In genomic region chr6:72279505-72279904, GRCm38 (mm10) we compare ENCODE assay signal across 16 mouse cellular contexts. TPM values are rescaled to one million over a fixed set of nuclear protein-coding genes. Genes with fewer than 3 reads are reported as not detected.
A peak's percentile ranks its signal among the peaks of the same experiment; 100 is the strongest.
DNase-seq lines count a peak whose midpoint lies in the region; ATAC-seq and TF ChIP-seq lines count a peak whose summit lies in the region.
"Had no signal": no experiment of that assay in that cellular context is flagged by ENCODE, and none has a peak within 500 bp of the region (broad histone marks: within the 10 kb centered on the region; RNA-seq: fewer than 3 reads in every experiment).

No protein-coding gene starts in this region.

- H3K9ac ChIP-seq in heart, embryonic 13.5 days: no peak overlapping the region
- H3K9ac ChIP-seq in liver, embryonic 14.5 days (replicated peaks): peak overlapping the region; percentile 65
- H3K9ac ChIP-seq in stomach, embryonic 15.5 days: no peak overlapping the region
- H3K9ac ChIP-seq: lung, embryonic 15.5 days had no signal

- no peak for ATAC-seq in heart, embryonic 13.5 days (ENCODE audit: extremely low read depth, insufficient number of reproducible peaks, low FRiP score, low TSS enrichment)
- peak; percentile 89 for ATAC-seq in liver, embryonic 14.5 days (ENCODE audit: insufficient read depth)
- ATAC-seq in stomach, embryonic 15.5 days (ENCODE audit: insufficient read depth, low FRiP score, low read depth): peak; percentile 74; the same call in 1 of the 2 replicates

- TF ChIP-seq EP300 in liver, embryonic 14.5 days (IDR thresholded peaks at IDR 0.05; ENCODE audit: low read depth): peak; percentile 98

- H3K36me3 ChIP-seq in heart, embryonic 13.5 days: no peaks in the 10 kb centered on the region
- no peaks in the 10 kb centered on the region for H3K36me3 ChIP-seq in liver, embryonic 14.5 days (replicated peaks; ENCODE audit: control insufficient read depth, insufficient read depth, low read depth)
- H3K36me3 ChIP-seq in stomach, embryonic 15.5 days: no peaks in the 10 kb centered on the region
- H3K36me3 ChIP-seq: hindbrain, embryonic 10.5 days; limb, embryonic 10.5 days; lung, embryonic 15.5 days; midbrain, embryonic 10.5 days had no signal

- no peaks in the 10 kb centered on the region for H3K9me3 ChIP-seq in heart, embryonic 13.5 days
- H3K9me3 ChIP-seq in liver, embryonic 14.5 days (ENCODE audit: control insufficient read depth, low read length): no peaks in the 10 kb centered on the region
- no peaks in the 10 kb centered on the region for H3K9me3 ChIP-seq in stomach, embryonic 15.5 days
- H3K9me3 ChIP-seq: limb, embryonic 10.5 days; lung, embryonic 15.5 days; midbrain, embryonic 10.5 days had no signal

- H3K27me3 ChIP-seq in heart, embryonic 13.5 days (replicated peaks): no peaks in the 10 kb centered on the region
- no peaks in the 10 kb centered on the region for H3K27me3 ChIP-seq in liver, embryonic 14.5 days (ENCODE audit: control insufficient read depth, insufficient read depth, low read length)
- no peaks in the 10 kb centered on the region for H3K27me3 ChIP-seq in stomach, embryonic 15.5 days (replicated peaks)
- H3K27me3 ChIP-seq: lung, embryonic 15.5 days had no signal

- no peak for DNase-seq in heart, postnatal 10 days
- peak; percentile 92 for DNase-seq in c-Kit-positive CD71-positive TER-119-positive erythroid progenitor cells, embryonic 14.5 days (ENCODE audit: low spot score)
- DNase-seq in liver, embryonic 14.5 days (ENCODE audit: low read depth in 3 of 3, low spot score in 3 of 3): peak; percentile 88 to 93 (median 91)
- no peak for DNase-seq in cerebellum, postnatal 10 days
- DNase-seq in ovary, postnatal 36 days (ENCODE audit: low spot score): no peak
- DNase-seq: adrenal gland, postnatal 25 days; cerebellum, adult 11-12 months; kidney, postnatal 14 days; right cerebral cortex, postnatal 4 days had no signal

- no peak overlapping the region for H3K4me3 ChIP-seq in heart, embryonic 13.5 days
- H3K4me3 ChIP-seq in liver, embryonic 14.5 days (ENCODE audit: insufficient read depth in 1 of 2, low read depth in 2 of 2, low read length in 2 of 2): peak overlapping the region in 1 of 2 experiments; percentile 16; a peak in 1 of 4 replicates
- H3K4me3 ChIP-seq in stomach, embryonic 15.5 days (replicated peaks): no peak overlapping the region
- H3K4me3 ChIP-seq: hindbrain, embryonic 10.5 days; limb, embryonic 10.5 days; lung, embryonic 15.5 days; midbrain, embryonic 10.5 days had no signal

- H3K4me2 ChIP-seq in heart, embryonic 13.5 days: no peak overlapping the region
- H3K4me2 ChIP-seq in liver, embryonic 14.5 days (ENCODE audit: low read depth): peak overlapping the region; percentile 66
- H3K4me2 ChIP-seq in stomach, embryonic 15.5 days: no peak overlapping the region
- H3K4me2 ChIP-seq: lung, embryonic 15.5 days had no signal

- 67% methylated on average over 7 of the region's 7 CpGs for WGBS in heart, embryonic 13.5 days
- 13% methylated on average over 7 of the region's 7 CpGs for WGBS in liver, embryonic 14.5 days (ENCODE audit: insufficient replicate concordance)
- 61% methylated on average over 7 of the region's 7 CpGs for WGBS in stomach, embryonic 15.5 days

- intact Hi-C loops in heart, postnatal 10 days (cut with DNase I): no loop called here

- no peak for TF ChIP-seq CTCF in liver, embryonic 14.5 days (IDR thresholded peaks at IDR 0.05; ENCODE audit: low read depth)

- peaks cover 42% of the 10 kb centered on the region for H3K4me1 ChIP-seq in heart, embryonic 13.5 days
- H3K4me1 ChIP-seq in liver, embryonic 14.5 days (replicated peaks; ENCODE audit: control insufficient read depth in 2 of 2, insufficient read depth in 2 of 2, low read length in 1 of 2): peaks cover 39 to 48% of the 10 kb centered on the region in 2 experiments
- peaks cover 3% of the 10 kb centered on the region; the same call in 1 of the 2 replicates for H3K4me1 ChIP-seq in stomach, embryonic 15.5 days
- H3K4me1 ChIP-seq: midbrain, embryonic 10.5 days had no signal

- H3K27ac ChIP-seq in heart, embryonic 13.5 days (replicated peaks): peak overlapping the region; percentile 14; the same call in 1 of the 2 replicates
- peak overlapping the region; percentile 98 for H3K27ac ChIP-seq in liver, embryonic 14.5 days
- H3K27ac ChIP-seq in stomach, embryonic 15.5 days: no peak overlapping the region
- H3K27ac ChIP-seq: limb, embryonic 10.5 days had no signal

RNA-seq across cellular contexts. Expression of gene Sftpb, which starts 24.9 kb away (rescaled TPM):
- 0.17 and 1.1 TPM in 2 replicates for polyA plus RNA-seq in heart, embryonic 13.5 days (2015; fragmentation: Nextera tagmentation; extraction: Ambion mirVana)
- total RNA-seq in heart, postnatal 10 days (2021): not detected
- not detected in 2 replicates for polyA plus RNA-seq in liver, embryonic 14.5 days (2012; rRNA removed)
- polyA plus RNA-seq in liver, embryonic 14.5 days (2014; fragmentation: Nextera tagmentation; extraction: Ambion mirVana): not detected in 2 replicates
- polyA plus RNA-seq in stomach, embryonic 15.5 days (2015; fragmentation: Nextera tagmentation; extraction: Ambion mirVana): 0.10 TPM in 1 of 2 replicates, not detected in the other
- total RNA-seq: adrenal gland, postnatal 25 days; layer of hippocampus, postnatal 10 days had no signal
- polyA plus RNA-seq: hindbrain, embryonic 10.5 days; limb, embryonic 10.5 days; midbrain, embryonic 10.5 days had no signal

RNA-seq across cellular contexts. Expression of gene Atoh8, which starts 44.1 kb away (rescaled TPM):
- 13.3 and 13.7 TPM in 2 replicates for polyA plus RNA-seq in heart, embryonic 13.5 days (2015; fragmentation: Nextera tagmentation; extraction: Ambion mirVana)
- total RNA-seq in heart, postnatal 10 days (2021): 1 to 10 TPM; 8.6 TPM
- polyA plus RNA-seq in liver, embryonic 14.5 days (2012; rRNA removed): 0.40 and 0.48 TPM in 2 replicates
- 0.29 and 0.53 TPM in 2 replicates for polyA plus RNA-seq in liver, embryonic 14.5 days (2014; fragmentation: Nextera tagmentation; extraction: Ambion mirVana)
- 9.8 and 11.2 TPM in 2 replicates for polyA plus RNA-seq in stomach, embryonic 15.5 days (2015; fragmentation: Nextera tagmentation; extraction: Ambion mirVana)

Comparison
In these comparisons a context has a peak if more than half of its experiments do, and no peak if none do; other contexts are left out.
1. DNase-seq: peak in c-Kit-positive CD71-positive TER-119-positive erythroid progenitor cells, embryonic 14.5 days (single experiment) and liver, embryonic 14.5 days (3 of 3); none in heart, postnatal 10 days (0 of 2), cerebellum, postnatal 10 days (0 of 2) and ovary, postnatal 36 days (single experiment).